Mouse (Mus musculus): ENCODE results near the gene Gm4175.
"Not testable (repeated sequence)": the region's sequence is repeated elsewhere in the genome, so short reads cannot be mapped to it uniquely, and the experiment has no call there.

The Gm4175 gene

DNA sequence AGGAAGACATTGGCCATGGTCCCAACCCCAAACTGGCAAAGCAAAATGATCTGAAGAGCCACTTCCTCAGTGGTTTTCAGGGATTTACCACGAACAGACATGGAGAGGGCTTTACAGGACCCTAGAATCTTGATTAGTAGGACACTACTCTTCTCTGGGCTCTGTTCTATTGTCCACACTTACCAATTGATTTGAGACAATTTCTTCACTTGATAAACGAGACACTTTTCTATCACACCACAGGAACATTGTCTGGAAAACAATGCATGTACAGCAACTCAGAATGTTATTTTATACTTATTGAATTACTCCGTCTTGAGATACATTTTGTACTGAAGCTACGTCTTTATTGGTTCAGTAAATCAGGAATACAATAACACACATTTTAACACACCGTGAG is at the start of gene Gm4175:
Gm4175 (minus strand) TSS at position 101 of the 400 bp plus-strand sequence.
- DNase-seq: not testable (repeated sequence)

DNA sequence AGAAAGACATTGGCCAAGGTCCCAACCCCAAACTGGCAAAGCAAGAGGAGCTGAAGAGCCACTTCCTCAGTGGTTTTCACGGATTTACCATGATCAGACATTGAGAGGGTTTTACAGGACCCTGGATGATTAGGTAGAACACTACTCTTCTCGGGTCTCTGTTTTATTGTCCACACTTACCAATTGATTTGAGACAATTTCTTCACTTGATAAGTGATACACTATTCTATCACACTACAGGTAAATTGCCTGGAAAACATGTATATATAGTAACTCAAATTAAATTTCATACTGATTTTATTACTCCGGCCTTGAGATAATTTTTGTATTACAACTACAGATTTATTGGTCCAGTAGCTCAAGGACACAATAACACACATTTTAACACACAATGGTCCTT is 35.4 kb upstream of the Gm4175 start, which contains the start of gene Gm4177:
Gm4177 (minus strand) TSS at position 101 of the 400 bp plus-strand sequence.
- not testable (repeated sequence) for DNase-seq

All from heart, adult 11 months (tissue).